Mouse (Mus musculus): ENCODE measurements around the gene Lilra6.
"Not testable (repeated sequence)": the region's sequence is repeated elsewhere in the genome, so short reads cannot be mapped to it uniquely, and the experiment has no call there.

Lilra6 gene

DNA sequence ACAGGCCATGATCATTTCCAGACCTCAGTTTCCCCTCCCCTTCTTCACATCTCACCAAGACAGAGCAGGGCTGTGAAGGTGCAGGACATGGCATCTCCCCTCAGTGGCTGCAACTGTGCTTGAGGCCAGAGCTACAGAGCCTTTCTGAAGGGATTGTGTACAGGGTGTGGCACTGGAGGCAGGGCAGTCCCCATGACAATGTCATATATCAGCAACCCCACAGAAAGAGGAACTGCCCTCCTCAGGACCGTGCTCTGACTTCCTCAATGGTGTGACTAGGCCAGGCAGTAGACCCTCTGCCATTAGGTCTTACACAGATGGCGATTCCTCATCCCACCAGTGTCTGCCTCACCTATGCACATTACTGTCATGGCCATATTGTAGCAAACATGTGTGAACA lies at the start of gene Lilra6:
Gene Lilra6 (minus strand): TSS at position 117 of the 400 bp plus-strand sequence.
- not testable (repeated sequence) for DNase-seq

DNA sequence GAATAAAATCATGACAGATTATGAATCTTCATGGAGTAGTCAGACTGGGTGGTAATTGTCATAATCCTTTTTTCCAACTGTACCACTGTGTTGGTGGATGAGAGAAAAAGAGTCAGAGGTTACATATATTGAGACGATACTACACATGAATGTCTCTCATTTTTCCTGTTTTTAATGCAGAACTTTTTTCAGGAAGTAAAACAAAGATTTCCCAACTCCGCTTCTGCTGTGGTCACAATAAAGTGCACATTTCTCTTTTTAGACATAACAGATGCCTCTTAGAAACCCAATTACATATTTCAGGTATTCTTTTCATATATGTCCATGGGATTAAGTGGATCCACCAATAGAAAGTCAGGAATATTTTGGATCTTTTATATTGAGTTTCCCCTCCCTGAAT lies 46.7 kb upstream of the Lilra6 start:
- no peak for DNase-seq

DNA sequence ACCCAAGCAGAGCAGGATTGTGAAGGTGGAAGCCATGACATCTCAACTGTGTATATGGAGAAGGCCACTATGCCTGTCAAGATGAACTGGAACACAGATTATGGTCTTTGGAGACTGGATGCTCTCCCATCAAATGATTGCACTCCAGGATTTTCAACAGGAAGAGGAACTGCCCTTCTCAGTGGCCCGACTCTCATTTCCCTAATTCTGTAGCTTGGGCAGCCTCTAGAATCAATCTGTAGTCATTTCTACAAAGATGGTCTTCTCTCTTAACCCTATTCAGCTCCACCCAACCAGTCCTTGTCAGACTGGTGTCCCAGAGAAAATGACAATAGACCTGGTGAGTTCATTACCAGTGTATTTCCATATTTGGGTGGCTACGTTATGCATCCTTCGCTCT lies 42.1 kb upstream of the Lilra6 start:
- no peak for DNase-seq

DNA sequence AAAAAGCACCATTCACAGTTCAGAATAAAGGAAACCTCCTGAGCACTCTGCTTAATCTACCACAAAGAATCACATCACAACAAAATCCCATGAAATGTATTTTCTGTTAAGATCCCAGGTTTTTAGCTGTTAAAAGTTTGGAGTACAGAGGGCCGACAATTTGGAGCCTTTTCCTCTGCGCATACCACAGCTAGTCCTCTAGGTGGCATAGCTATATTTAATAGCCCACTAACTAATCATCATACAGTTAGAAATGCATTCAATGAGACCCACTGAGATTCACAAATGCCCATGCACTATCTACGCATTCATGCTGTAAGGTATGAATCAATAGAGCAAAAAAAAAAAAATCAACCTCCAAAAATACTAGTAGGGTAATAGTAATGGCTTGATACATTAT lies 33.9 kb upstream of the Lilra6 start:
- no peak for DNase-seq

DNA sequence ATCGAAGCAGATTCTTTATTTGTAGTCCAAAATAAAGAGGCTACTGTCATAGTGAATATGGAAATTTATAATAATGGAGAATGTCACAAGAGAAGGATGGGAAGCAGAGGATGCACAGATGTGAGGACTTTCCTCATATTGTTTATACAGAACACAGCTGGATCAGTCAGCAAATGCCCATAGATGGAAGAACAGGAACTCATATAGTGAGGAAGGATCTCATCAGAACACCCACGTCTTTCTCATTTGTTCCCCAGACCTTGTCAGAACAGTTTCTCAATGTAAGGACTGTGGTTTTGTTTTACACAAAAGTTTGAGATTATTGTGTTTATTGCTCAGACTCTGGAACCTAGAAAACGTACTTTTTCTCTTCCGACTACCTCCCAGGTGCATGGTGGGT lies 32.9 kb upstream of the Lilra6 start:
- no peak for DNase-seq

DNA sequence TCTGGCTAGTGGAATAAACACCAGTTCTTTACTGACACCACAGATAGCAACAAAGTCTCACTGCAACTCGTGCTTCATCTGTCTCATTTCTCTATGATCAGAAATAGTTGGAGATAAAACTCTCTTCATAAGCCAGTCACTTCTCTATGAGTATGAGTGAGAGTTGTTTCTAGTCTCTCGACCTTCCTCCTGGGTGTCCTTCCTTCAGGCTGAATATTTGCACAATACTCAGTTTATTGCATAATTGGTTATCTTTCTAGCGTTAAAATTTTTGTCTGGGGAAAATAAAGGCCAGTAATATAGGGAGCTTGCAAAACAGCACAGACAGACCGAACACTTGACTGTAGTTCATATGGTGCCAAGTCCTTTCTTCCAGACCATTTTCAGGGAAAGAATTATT lies 30.8 kb upstream of the Lilra6 start:
- no peak for DNase-seq

DNA sequence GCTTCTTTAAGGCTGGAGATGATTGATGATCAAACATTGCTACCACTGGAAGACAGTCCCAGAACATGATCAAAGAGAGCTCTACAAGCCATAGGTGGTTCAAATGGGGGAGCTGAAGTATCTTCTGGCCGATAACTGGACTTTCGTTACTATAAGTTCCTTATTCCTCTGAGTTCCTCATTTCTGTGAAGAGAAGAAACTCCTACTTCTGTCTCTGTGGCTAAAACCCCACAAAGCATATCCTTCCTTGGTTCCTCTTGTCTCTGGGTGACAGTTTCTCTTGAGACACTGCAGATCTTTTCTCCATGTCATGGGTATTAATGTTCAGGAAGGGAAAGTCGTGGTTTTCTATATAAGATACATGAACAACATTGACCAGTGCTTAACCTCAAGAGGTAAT lies 25.6 kb upstream of the Lilra6 start:
- DNase-seq = no peak

DNA sequence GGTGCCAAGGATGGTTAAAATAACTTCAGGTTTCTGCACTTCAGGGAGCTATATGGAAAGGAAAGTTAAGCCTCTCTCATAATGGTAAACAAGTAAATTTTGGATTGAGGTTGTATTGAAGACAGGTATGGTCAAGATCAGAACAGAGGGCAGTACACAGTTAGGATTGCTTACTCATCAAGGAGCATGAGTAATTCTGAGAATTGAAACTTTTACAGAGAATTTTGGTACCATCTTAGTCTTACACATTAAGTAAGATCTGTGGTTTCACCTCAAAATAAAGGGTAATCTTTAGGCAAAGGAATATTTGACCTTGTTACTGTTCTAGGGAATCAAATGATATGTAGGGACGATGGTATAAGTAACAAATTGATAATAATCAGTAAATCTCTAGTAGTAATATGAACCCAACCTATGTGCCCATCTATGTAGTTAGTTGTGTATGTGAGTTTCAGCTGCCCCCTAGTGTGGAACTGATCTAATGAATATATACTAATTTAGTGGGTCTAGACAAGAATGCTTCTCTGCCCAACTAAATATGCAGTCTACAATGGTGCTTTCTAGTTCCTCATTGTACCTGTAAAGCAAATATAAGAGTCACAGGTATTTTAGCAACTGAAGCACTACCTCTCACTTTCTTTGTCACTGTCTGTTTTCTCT lies 24.7 kb upstream of the Lilra6 start:
- no peak for DNase-seq

DNA sequence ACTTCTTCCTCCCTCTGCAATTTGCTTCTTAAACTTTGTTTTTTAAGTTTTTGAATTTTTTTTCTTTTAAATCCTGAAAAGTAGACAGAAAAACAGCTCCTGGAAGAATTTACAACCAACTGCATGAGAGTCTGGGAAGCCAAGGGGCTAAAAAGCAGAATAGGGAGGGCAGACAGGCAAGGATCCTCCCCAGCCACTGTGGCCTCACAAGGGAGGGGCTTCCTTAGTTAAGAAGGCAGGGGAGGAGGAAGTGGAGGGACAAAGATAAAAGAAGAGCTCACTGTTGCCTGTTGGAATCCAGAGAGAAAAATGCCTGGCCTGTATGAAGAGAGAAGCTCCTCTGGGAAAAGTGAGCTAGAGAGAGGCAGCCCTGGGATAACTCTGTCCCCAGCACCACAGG lies 20.2 kb upstream of the Lilra6 start:
- DNase-seq = not testable (repeated sequence)

DNA sequence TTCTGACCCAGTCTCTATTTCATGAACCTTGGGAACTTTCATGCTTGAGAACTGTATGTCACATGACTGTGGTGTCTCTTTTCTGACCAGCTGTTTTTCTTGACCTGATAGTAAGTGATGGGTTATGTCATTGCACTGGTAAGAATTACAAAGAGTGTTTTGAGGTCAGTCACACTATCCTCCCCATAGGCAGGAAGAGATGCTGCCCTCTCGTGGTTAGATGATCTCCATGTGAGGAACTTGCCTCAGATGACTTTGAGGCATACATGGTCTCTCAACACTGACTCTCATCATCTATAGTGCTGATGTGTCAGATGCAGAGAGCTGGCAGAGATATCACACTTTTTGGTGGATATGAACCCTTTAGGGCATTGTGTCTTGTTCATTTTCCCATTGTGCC lies 11.6 kb downstream of the Lilra6 start:
- no peak for DNase-seq

DNA sequence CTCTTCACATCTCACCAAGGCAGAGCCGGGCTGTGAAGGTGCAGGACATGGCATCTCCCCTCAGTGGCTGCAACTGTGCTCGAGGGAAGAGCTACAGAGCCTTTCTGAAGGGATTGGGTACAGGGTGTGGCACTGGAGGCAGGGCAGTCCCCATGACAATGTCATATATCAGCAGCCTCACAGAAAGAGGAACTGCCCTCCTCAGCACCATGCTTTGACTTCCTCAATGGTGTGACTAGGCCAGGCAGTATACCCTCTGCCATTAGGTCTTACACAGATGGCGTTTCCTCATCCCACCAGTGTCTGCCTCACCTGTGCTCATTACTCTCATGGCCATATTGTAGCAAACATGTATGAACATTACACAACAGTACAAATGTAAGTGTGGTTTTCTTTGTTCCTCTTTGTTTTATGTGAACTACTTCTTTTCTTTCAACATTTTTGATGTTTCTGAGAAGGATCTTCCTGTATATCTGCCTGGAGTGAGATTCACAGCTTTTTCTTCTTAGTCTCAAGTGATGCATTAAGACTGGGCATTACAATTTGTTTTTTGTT lies 17.2 kb downstream of the Lilra6 start, which contains the start of gene Gm14548:
Gene Gm14548 (minus strand): TSS at position 85 of the 555 bp plus-strand sequence.
- DNase-seq = not testable (repeated sequence)

DNA sequence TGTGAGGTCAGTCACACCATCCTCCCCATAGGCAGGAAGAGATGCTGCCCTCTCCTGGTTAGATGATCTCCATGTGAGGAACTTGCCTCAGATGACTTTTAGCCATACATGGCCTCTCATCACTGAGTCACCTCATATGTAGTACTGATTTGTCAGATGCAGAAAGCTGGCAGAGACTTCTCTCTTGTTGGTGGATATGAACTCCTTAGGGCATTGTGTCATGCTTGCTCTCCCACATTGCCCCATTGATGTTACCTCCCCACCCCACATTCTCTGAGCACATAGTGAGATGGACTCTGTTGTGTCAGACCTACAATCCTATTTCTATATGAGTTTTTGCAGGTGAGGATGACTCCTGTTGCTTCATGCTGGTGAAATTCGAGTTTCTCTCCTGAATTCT lies 40.3 kb downstream of the Lilra6 start:
- DNase-seq = not testable (repeated sequence)

Measured in thymus, adult 18-20 months (tissue).